7 mouse cellular contexts compared by ENCODE assay signal in the genomic region with DNA sequence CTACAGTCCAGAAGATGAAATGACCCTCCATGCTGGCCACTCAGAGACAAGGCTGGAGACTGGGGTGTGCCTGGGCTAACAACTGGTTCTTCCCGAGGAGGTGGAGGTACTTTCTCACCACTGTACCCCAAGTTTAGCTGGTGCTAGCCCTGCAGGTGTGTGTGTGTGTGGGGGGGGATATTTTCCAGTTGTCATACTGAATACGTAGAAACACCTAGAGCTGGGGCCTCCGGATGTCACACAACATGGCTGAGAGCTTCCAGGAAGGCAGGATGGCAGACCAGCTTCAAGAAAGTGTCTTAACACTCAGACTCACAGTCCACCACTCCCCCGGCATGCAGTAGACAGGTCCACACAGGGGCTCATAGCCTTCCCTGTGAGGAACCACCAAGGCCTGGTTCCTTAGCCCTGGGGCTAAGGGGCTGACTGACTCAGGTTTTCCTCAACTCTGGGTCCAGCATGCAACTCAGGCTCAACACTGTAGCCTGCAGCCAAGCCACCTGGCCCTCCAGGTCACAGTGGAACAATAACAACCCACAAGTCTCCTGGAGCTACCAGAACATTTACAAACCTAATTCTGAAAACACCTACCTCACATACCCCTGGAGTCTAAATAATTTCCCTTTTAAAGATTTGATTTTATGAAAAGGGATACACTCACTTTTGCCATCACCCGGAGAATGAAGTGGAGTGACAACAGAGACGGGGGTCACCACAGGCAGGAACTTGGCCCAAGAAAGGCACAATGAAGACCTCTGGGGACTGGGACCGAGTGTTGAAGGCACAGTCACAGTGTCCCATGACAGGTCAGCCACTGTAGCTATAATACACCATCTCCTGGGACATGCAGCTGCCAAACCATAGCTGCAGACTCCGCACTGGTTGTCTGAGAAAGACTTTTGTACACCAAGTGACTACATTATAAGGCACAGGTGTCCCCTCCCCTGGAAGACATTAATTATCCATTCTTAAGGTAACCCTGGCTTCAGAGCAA. TPM values are rescaled to one million over a fixed set of nuclear protein-coding genes. Genes with fewer than 3 reads are reported as not detected.
DNase-seq lines count a peak whose midpoint lies in the region; ATAC-seq lines count a peak whose summit lies in the region.

No protein-coding gene starts in this region.

- no peak overlapping the region for H3K4me2 ChIP-seq in intestine, embryonic 14.5 days (ENCODE audit: low read length)
- no peak overlapping the region for H3K4me2 ChIP-seq in intestine, embryonic 16.5 days (ENCODE audit: low read depth, low read length)

- no peak overlapping the region for H3K9ac ChIP-seq in intestine, embryonic 14.5 days (ENCODE audit: low read length)
- H3K9ac ChIP-seq in intestine, embryonic 16.5 days (ENCODE audit: low read depth, low read length) = no peak overlapping the region

- H3K4me3 ChIP-seq in intestine, embryonic 14.5 days (ENCODE audit: low read depth, low read length) = no peak overlapping the region
- no peak overlapping the region for H3K4me3 ChIP-seq in intestine, embryonic 16.5 days (ENCODE audit: low read length)

- no peak for ATAC-seq in intestine, embryonic 14.5 days (replicated peaks; ENCODE audit: low FRiP score, low TSS enrichment, low read depth)
- ATAC-seq in intestine, embryonic 16.5 days = no peak

- WGBS in intestine, embryonic 14.5 days = 89% methylated on average over 8 of the region's 8 CpGs
- WGBS in intestine, embryonic 16.5 days = 87% methylated on average over 8 of the region's 8 CpGs

- DNase-seq in intestine, embryonic 14.5 days (ENCODE audit: low spot score) = no peak
- DNase-seq in B cell, adult 2 months = peak; percentile 40 to 48
- DNase-seq in T-cell, adult 2 months (ENCODE audit: low spot score) = peak; percentile 64
- peak; percentile 89 for DNase-seq in naive thymus-derived CD4-positive, alpha-beta T cell, adult 2 months (ENCODE audit: low read depth)
- DNase-seq in urinary bladder, postnatal 14 days (ENCODE audit: low spot score) = no peak
- DNase-seq in left cerebral cortex, adult 11 months (ENCODE audit: low spot score) = no peak

- H3K27ac ChIP-seq in intestine, embryonic 14.5 days (ENCODE audit: low read depth) = peak overlapping the region; percentile 24; the same call in 1 of the 2 replicates
- no peak overlapping the region; the same call in 1 of the 2 replicates for H3K27ac ChIP-seq in intestine, embryonic 16.5 days (ENCODE audit: low read length)

- H3K36me3 ChIP-seq in intestine, embryonic 14.5 days (ENCODE audit: control insufficient read depth, insufficient read depth, low read length) = no peaks in the 10 kb centered on the region
- H3K36me3 ChIP-seq in intestine, embryonic 16.5 days (ENCODE audit: control insufficient read depth, insufficient read depth, low read length) = no peaks in the 10 kb centered on the region

- no peaks in the 10 kb centered on the region for H3K27me3 ChIP-seq in intestine, embryonic 14.5 days (replicated peaks; ENCODE audit: control insufficient read depth, insufficient read depth, low read length)
- H3K27me3 ChIP-seq in intestine, embryonic 16.5 days (replicated peaks; ENCODE audit: control insufficient read depth, insufficient read depth, low read length) = no peaks in the 10 kb centered on the region

- no peaks in the 10 kb centered on the region for H3K4me1 ChIP-seq in intestine, embryonic 14.5 days (replicated peaks; ENCODE audit: control insufficient read depth, insufficient read depth, low read length)
- H3K4me1 ChIP-seq in intestine, embryonic 16.5 days (ENCODE audit: control insufficient read depth, insufficient read depth, low read length) = no peaks in the 10 kb centered on the region; the same call in 1 of the 2 replicates

- no peaks in the 10 kb centered on the region for H3K9me3 ChIP-seq in intestine, embryonic 14.5 days (ENCODE audit: control insufficient read depth, low read length)
- no peaks in the 10 kb centered on the region for H3K9me3 ChIP-seq in intestine, embryonic 16.5 days (ENCODE audit: control insufficient read depth, low read length)

RNA-seq across cellular contexts. Expression of a gene that starts 53.3 kb away (rescaled TPM):
- polyA plus RNA-seq in intestine, embryonic 14.5 days (2014; fragmentation: Nextera tagmentation; extraction: Ambion mirVana) = 38.1 and 59.2 TPM in 2 replicates
- polyA plus RNA-seq in intestine, embryonic 16.5 days (2015; fragmentation: Nextera tagmentation; extraction: Ambion mirVana) = 30.0 and 42.5 TPM in 2 replicates

RNA-seq across cellular contexts. Expression of a gene that starts 54.5 kb away (rescaled TPM):
- 12.6 and 17.6 TPM in 2 replicates for polyA plus RNA-seq in intestine, embryonic 14.5 days (2014; fragmentation: Nextera tagmentation; extraction: Ambion mirVana)
- polyA plus RNA-seq in intestine, embryonic 16.5 days (2015; fragmentation: Nextera tagmentation; extraction: Ambion mirVana) = 3.3 and 4.9 TPM in 2 replicates

Comparison
In these comparisons a context has a peak if more than half of its experiments do, and no peak if none do; other contexts are left out.
1. DNase-seq: peak in B cell, adult 2 months (2 of 2), T-cell, adult 2 months (single experiment) and naive thymus-derived CD4-positive, alpha-beta T cell, adult 2 months (single experiment); none in intestine, embryonic 14.5 days (single experiment), urinary bladder, postnatal 14 days (single experiment) and left cerebral cortex, adult 11 months (single experiment).